Mouse (Mus musculus): ENCODE measurements around the gene 4930505A04Rik. TPM values are rescaled to one million over a fixed set of nuclear protein-coding genes. Genes with fewer than 3 reads are reported as not detected.

4930505A04Rik gene
- total RNA-seq, 1 experiment from 2014 or later = not detected

DNA sequence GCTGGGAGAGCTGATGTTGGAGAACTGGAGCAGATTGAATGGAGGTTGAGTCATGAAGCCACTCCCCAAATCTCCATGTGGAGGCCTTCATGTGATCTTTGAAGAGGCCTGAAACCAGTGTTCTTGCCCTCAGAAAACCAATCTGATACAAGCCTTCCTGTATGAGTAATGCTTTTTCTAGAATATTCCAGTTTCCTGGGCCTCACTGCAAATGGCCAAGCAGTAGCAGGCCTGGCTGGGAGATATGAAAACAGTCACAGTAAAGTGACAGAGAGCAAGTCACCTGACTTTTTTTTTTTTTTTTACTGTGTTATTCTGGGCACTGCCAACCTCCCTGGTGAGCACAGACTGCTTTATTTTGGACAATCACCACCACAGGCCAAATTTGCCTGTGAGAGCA lies 88.6 kb downstream of the 4930505A04Rik start:
- ATAC-seq (replicated peaks; ENCODE audit: insufficient number of reproducible peaks, low FRiP score, low TSS enrichment, poor library complexity, severe bottlenecking) = no peak

Other genes starting within 250 kb of the 4930505A04Rik start
- gene Sptbn1, start 203.7 kb downstream of the 4930505A04Rik start, total RNA-seq (2017) = 99.6 to 222 TPM (median 123 TPM) in 3 replicates
- 3.0 to 7.5 TPM (median 3.7 TPM) in 3 replicates for gene Acyp2, start 177.8 kb upstream of the 4930505A04Rik start, total RNA-seq (2017)